Mouse (Mus musculus): Measurements from ENCODE around the gene Zfp503. TPM values are rescaled to one million over a fixed set of nuclear protein-coding genes. Genes with fewer than 3 reads are reported as not detected.

Zfp503 gene
- polyA plus RNA-seq, 1 experiment from 2014 or later = 12.7 TPM

- H3K27ac ChIP-seq (replicated peaks) = peak overlapping the region; percentile 97; the same call in 1 of the 2 replicates
- peaks cover 63% of the 10 kb centered on the region for H3K4me1 ChIP-seq
- H3K4me3 ChIP-seq (replicated peaks) = peak overlapping the region; percentile 85
- no peaks in the 10 kb centered on the region for H3K36me3 ChIP-seq
- H3K9ac ChIP-seq (replicated peaks) = no peak overlapping the region
- H3K4me2 ChIP-seq = peak overlapping the region; percentile 80
- H3K27me3 ChIP-seq (replicated peaks) = peaks cover 20% of the 10 kb centered on the region
- 27% methylated on average over 5 of the region's 5 CpGs for WGBS
- no peak for ATAC-seq (ENCODE audit: low FRiP score)
- no peaks in the 10 kb centered on the region for H3K9me3 ChIP-seq (replicated peaks)
Measured at GRCm38 (mm10) chr14:21991856-21992255, 2.5 kb upstream of the Zfp503 start.

DNA sequence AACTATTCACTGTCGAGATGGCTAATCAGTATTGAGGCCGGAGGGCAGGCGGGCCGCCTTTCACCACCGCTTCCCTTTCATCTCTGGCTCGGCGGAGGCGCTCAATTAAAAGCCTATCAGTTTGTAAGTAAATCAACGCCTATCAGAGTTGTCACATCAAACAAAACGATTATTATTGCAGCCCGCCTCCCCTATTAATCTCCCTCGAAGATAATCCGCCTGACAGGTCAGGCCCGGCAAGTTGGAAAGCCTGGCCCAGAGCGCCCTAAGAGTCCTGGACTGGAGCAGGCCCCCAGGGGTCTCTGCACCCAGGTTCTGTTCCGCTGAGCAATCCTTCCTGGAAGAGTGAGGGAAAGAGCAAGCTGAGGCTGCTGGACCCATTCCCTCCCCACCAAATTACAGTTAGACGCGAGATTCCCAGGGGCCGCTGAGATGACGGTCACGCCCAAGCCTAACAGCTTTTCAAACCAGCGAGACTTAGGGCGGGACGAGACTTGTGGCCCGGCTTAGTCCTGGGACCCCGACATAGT, 1.9 kb upstream of the Zfp503 start:
- Histone ChIP-seq H3K27ac (replicated peaks) (peak overlapping the region; percentile 97), H3K9me3 (replicated peaks) (no peaks in the 10 kb centered on the region), H3K4me3 (replicated peaks) (peak overlapping the region; percentile 85), H3K4me2 (peak overlapping the region; percentile 80), H3K27me3 (replicated peaks) (peaks cover 20% of the 10 kb centered on the region), H3K9ac (replicated peaks) (peak overlapping the region; percentile 50; the same call in 1 of the 2 replicates), H3K4me1 (peaks cover 68% of the 10 kb centered on the region), H3K36me3 (no peaks in the 10 kb centered on the region)
- no peak for ATAC-seq (ENCODE audit: low FRiP score)
- 1% methylated on average over 26 of the region's 26 CpGs for WGBS

GRCm38 (mm10) chr14:21990321-21991021, 1.1 kb upstream of the Zfp503 start:
- Histone ChIP-seq H3K4me2 (peak overlapping the region; percentile 80), H3K36me3 (no peaks in the 10 kb centered on the region), H3K9me3 (replicated peaks) (no peaks in the 10 kb centered on the region), H3K9ac (replicated peaks) (peak overlapping the region; percentile 50), H3K27ac (replicated peaks) (peak overlapping the region; percentile 97), H3K4me1 (peaks cover 74% of the 10 kb centered on the region), H3K4me3 (replicated peaks) (peak overlapping the region; percentile 85), H3K27me3 (replicated peaks) (peaks cover 20% of the 10 kb centered on the region)
- 2% methylated on average over 31 of the region's 31 CpGs for WGBS
- no peak for ATAC-seq (ENCODE audit: low FRiP score)

GRCm38 (mm10) chr14:21988577-21989290, 667 bp downstream of the Zfp503 start:
- no peaks in the 10 kb centered on the region for H3K36me3 ChIP-seq
- H3K27me3 ChIP-seq (replicated peaks) = peaks cover 16% of the 10 kb centered on the region
- peak overlapping the region; percentile 80 for H3K4me2 ChIP-seq
- H3K9ac ChIP-seq (replicated peaks) = peak overlapping the region; percentile 50
- ATAC-seq (ENCODE audit: low FRiP score) = 0 out of 2 replicates have a peak, but pooled peaks have one; percentile 9
- H3K27ac ChIP-seq (replicated peaks) = peak overlapping the region; percentile 97
- WGBS = 0% methylated on average over 25 of the region's 26 CpGs
- no peaks in the 10 kb centered on the region for H3K9me3 ChIP-seq (replicated peaks)
- peaks cover 69% of the 10 kb centered on the region for H3K4me1 ChIP-seq
- H3K4me3 ChIP-seq (replicated peaks) = peak overlapping the region; percentile 85

GRCm38 (mm10) chr14:21987660-21988576, 1.5 kb downstream of the Zfp503 start:
- under 1% methylated on average over 74 of the region's 74 CpGs for WGBS
- Histone ChIP-seq H3K36me3 (no peaks in the 10 kb centered on the region), H3K27me3 (replicated peaks) (peaks cover 12% of the 10 kb centered on the region), H3K9ac (replicated peaks) (peak overlapping the region; percentile 83), H3K27ac (replicated peaks) (peak overlapping the region; percentile 97), H3K4me3 (replicated peaks) (peak overlapping the region; percentile 85), H3K4me1 (peaks cover 72% of the 10 kb centered on the region), H3K4me2 (peak overlapping the region; percentile 80), H3K9me3 (replicated peaks) (no peaks in the 10 kb centered on the region)
- ATAC-seq (ENCODE audit: low FRiP score) = peak; percentile 89

DNA sequence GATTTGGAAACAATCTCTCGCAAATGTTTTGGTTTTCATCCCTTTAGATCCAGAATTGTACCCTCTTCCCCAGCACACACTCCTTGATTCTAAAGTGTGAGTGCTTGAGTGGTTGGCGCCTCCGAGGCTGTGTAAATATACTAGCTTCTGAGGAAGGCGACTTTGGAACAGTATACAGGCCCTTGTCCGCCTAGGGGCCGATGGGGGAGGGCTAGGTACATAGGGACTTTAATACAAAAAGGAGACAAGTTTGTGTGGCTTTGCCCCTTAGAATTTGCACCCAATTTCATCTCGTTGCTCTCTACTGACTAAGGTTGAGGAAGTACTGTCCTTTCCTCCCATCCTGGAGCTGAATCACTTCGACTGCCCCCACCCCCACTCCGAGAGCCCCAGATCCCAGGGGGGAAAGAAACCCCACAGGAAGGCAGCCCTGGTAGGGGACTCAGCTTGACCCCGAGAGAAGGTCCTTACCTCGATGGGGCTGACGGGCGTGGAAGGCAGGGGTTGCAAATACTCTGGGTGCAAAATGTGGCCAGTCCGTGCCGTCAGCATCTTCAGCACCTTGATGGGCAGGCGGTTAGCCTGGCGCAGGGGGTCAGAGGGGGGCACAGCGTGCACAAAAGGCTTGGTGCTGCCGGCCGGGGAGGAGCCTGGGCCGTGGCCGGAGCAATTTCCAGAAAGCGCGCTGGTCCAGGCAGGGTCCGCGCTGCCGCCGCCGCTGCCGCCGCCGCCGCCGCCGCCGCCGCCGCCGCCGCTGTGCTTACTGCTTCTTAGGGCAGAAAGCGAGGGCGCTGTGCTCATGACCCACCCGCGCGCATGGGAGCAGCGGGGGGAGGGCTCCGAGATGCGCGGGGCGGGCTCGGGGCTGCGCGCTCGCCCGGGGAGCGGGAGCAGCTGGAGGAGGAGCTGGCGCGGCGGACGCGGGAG, 2.4 kb downstream of the Zfp503 start:
- Histone ChIP-seq H3K9ac (replicated peaks) (peak overlapping the region; percentile 83), H3K4me1 (peaks cover 76% of the 10 kb centered on the region), H3K4me3 (replicated peaks) (peak overlapping the region; percentile 85), H3K36me3 (no peaks in the 10 kb centered on the region), H3K27me3 (replicated peaks) (peaks cover 5% of the 10 kb centered on the region; the same call in 1 of the 2 replicates), H3K9me3 (replicated peaks) (no peaks in the 10 kb centered on the region), H3K27ac (replicated peaks) (peak overlapping the region; percentile 97), H3K4me2 (peak overlapping the region; percentile 80)
- WGBS = under 1% methylated on average over 59 of the region's 61 CpGs
- peak; percentile 19; the same call in 1 of the 2 replicates for ATAC-seq (ENCODE audit: low FRiP score)

- Histone ChIP-seq H3K4me2 (peak overlapping the region; percentile 80), H3K9me3 (replicated peaks) (no peaks in the 10 kb centered on the region), H3K4me3 (replicated peaks) (peak overlapping the region; percentile 85), H3K27ac (replicated peaks) (peak overlapping the region; percentile 97), H3K36me3 (no peaks in the 10 kb centered on the region), H3K4me1 (peaks cover 74% of the 10 kb centered on the region), H3K27me3 (replicated peaks) (0 out of 2 replicates have a peak, but pooled peaks cover 3% of the 10 kb centered on the region), H3K9ac (replicated peaks) (peak overlapping the region; percentile 83)
- WGBS = 1% methylated on average over 61 of the region's 62 CpGs
- 0 out of 2 replicates have a peak, but pooled peaks have one; percentile 18 for ATAC-seq (ENCODE audit: low FRiP score)
Measured at GRCm38 (mm10) chr14:21985981-21986732, 3.2 kb downstream of the Zfp503 start.

GRCm38 (mm10) chr14:21985426-21985931, 3.9 kb downstream of the Zfp503 start:
- H3K4me1 ChIP-seq = peaks cover 69% of the 10 kb centered on the region
- ATAC-seq (ENCODE audit: low FRiP score) = no peak
- peak overlapping the region; percentile 85 for H3K4me3 ChIP-seq (replicated peaks)
- H3K9me3 ChIP-seq (replicated peaks) = no peaks in the 10 kb centered on the region
- H3K36me3 ChIP-seq = no peaks in the 10 kb centered on the region
- peak overlapping the region; percentile 80 for H3K4me2 ChIP-seq
- 0 out of 2 replicates have a peak, but pooled peaks cover 3% of the 10 kb centered on the region for H3K27me3 ChIP-seq (replicated peaks)
- under 1% methylated on average over 35 of the region's 37 CpGs for WGBS
- H3K9ac ChIP-seq (replicated peaks) = peak overlapping the region; percentile 83
- H3K27ac ChIP-seq (replicated peaks) = peak overlapping the region; percentile 97

DNA sequence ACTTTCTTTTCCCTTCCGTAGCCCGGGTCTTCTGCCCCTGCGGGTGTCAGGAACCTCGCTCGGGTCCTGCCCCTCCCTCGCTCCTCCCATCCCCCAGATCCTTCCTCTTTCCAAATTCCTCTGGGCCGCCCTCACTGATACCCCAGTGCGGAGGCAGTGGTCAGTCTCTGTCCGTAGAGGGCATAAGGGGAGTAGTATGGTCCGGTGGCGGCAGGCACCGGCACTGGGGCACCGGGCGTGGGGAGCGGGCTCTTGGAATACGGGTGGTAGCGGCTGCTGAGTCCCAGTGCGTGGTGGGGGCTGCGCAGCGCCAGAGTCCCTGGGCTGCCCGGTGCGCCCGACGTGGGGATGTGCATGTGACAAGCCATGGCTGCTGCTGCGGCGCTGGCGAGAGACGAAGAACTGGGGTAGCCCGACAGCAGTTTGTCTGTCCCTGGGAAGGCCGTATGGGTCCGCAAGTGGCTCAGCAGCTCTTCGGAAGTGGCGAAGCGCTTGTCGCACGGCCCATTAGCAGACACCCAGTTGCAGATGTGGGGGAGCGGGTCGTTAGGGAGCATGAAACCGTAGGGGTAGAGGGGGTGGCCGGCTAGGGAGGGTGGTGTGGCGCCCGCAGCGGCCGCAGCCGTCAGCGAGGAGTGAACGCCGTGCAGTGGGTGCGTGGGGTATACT, 4.5 kb downstream of the Zfp503 start:
- H3K9me3 ChIP-seq (replicated peaks) = no peaks in the 10 kb centered on the region
- H3K27me3 ChIP-seq (replicated peaks) = 0 out of 2 replicates have a peak, but pooled peaks cover 3% of the 10 kb centered on the region
- H3K27ac ChIP-seq (replicated peaks) = peak overlapping the region; percentile 97
- WGBS = 1% methylated on average over 48 of the region's 49 CpGs
- peaks cover 65% of the 10 kb centered on the region for H3K4me1 ChIP-seq
- H3K4me2 ChIP-seq = peak overlapping the region; percentile 80
- ATAC-seq (ENCODE audit: low FRiP score) = no peak
- no peaks in the 10 kb centered on the region for H3K36me3 ChIP-seq
- H3K4me3 ChIP-seq (replicated peaks) = peak overlapping the region; percentile 85
- peak overlapping the region; percentile 83 for H3K9ac ChIP-seq (replicated peaks)
